Mouse (Mus musculus): ENCODE measurements around the gene Ermn. TPM values are rescaled to one million over a fixed set of nuclear protein-coding genes. Genes with fewer than 3 reads are reported as not detected.

Gene Ermn
- not detected for total RNA-seq (2023)

GRCm38 (mm10) chr2:58052821-58053581 lies at the start of gene Ermn:
Gene Ermn (minus strand): TSS chr2:58052864.

DNA sequence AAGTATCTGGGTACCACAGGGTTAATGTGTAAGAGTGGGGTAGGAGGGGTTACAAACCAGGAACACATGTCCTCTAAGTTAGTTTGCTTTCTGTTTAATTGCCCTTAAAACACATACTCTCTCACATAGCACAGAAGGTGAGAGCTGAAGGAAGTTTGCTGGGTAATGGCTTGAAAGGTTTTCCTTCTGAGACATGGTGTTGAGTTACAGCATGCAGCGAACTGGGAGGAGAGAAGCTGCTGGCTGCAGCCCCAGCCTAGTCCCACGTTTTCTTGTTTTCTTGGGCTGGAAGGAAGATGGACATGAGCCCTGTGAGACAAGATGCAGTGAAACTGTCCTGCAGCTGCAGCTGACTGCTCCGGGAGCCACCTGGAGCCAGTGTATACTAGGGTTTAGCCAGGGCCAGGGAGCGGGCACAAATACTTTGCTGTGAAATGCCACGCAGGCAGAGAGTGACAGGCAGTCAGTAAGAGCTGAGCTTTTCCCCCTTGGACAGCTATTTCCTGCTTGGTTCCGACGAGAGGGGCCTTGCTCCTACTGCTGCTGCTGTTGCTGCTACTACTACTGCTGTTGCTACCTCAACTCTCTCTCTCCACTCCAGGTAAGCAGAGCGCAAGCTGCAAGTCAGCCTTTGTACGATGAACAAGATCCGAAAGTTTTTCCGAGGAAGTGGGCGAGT lies 54.8 kb downstream of the Ermn start, which contains the start of gene Galnt5:
TSS of gene Galnt5 (plus strand) at position 133 of the 679 bp plus-strand sequence.

Other genes starting within 250 kb of the Ermn start
- gene Galnt5, start 55.0 kb downstream of the Ermn start, total RNA-seq (2023): under 1 TPM; 0.11 to 0.20 TPM
- 100 to 1,000 TPM; 161 to 206 TPM for gene Cytip, start 142.7 kb upstream of the Ermn start, total RNA-seq (2023)

Measured in neutrophil, adult 83 days (primary cell).